Mouse (Mus musculus) ES-Bruce4 (cell line): Measurements from ENCODE around the gene Myrfl. TPM values are rescaled to one million over a fixed set of nuclear protein-coding genes. Genes with fewer than 3 reads are reported as not detected.

Experiments used
- H3K27ac ChIP-seq: 2 replicates; pipeline ENCODE4 v1.5.1; 2012; ENCODE audit warnings: low read length, inconsistent platforms; ENCODE audit not compliant: insufficient read depth
- H3K27me3 ChIP-seq: 2 replicates; pipeline ENCODE4 v1.6.1; 2012; ENCODE audit warnings: mild to moderate bottlenecking, low read length, inconsistent platforms; ENCODE audit not compliant: control insufficient read depth, poor library complexity, insufficient read depth, severe bottlenecking
- H3K36me3 ChIP-seq: 2 replicates; pipeline ENCODE4 v1.6.1; 2012; ENCODE audit warnings: inconsistent platforms, mild to moderate bottlenecking, low read length, moderate library complexity; ENCODE audit not compliant: control insufficient read depth, poor library complexity, insufficient read depth, severe bottlenecking
- H3K4me1 ChIP-seq: one replicate; pipeline ENCODE4 v1.8.1; 2011; ENCODE audit warnings: low read length; ENCODE audit not compliant: control insufficient read depth, insufficient read depth
- H3K4me3 ChIP-seq: 2 replicates; pipeline ENCODE4 v1.5.1; 2011; ENCODE audit warnings: low read depth, mild to moderate bottlenecking, low read length
- H3K9ac ChIP-seq: 2 replicates; pipeline ENCODE4 v1.6.1; 2012; ENCODE audit warnings: low read depth, mild to moderate bottlenecking, inconsistent platforms; ENCODE audit not compliant: poor library complexity, severe bottlenecking
- H3K9me3 ChIP-seq: replicated peaks from 2 replicates; pipeline ENCODE4 v1.6.1; 2012; ENCODE audit warnings: mild to moderate bottlenecking, low read length, inconsistent platforms; ENCODE audit not compliant: control insufficient read depth, poor library complexity, insufficient read depth, severe bottlenecking
- CTCF ChIP-seq: IDR thresholded peaks from one replicate; pipeline ENCODE4 v1.8.1; 2011; ENCODE audit warnings: low read depth, low read length
- EP300 ChIP-seq: IDR thresholded peaks from 2 replicates; pipeline ENCODE4 v1.6.1; 2011; ENCODE audit warnings: low read depth, low read length; ENCODE audit not compliant: insufficient read depth
- POLR2A ChIP-seq: IDR thresholded peaks from one replicate; pipeline ENCODE4 v1.8.1; 2011; ENCODE audit warnings: low read length; ENCODE audit not compliant: insufficient read depth
- polyA plus RNA-seq: library from polyadenylated mRNA; stranded (reverse); fragments of >200 nt; gene quantifications from 2 replicates; pipeline ENCODE4 v1.2.4, GENCODE M21; 2011; ENCODE audit warnings: low read depth; ENCODE audit not compliant: missing spikeins, insufficient read depth, insufficient read length

Gene Myrfl
- polyA plus RNA-seq, 1 experiment = 0.19 TPM

DNA sequence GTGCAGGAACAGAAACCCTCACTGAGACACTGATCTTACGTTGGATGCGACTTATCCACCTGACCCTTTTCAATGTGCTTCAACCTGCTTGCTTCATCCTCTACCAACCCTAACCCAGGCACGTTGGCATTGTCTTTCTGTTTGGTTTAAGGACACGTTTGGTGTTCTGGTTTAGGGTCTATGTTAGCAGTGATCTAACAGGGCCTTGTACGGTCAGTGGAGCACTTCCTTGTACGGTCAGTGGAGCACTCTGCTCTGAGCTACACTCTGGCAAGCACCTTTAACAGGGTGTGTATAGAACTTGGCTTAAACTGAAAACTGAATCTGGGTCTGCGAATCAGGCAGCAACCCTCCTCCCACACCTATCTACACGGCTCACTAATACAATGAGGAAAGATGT, 18.6 kb upstream of the Myrfl start:
- no peaks in the 10 kb centered on the region for H3K27me3 ChIP-seq
- TF ChIP-seq CTCF = no peak
- no peak for TF ChIP-seq EP300
- no peak for TF ChIP-seq POLR2A
- no peak overlapping the region for H3K4me3 ChIP-seq
- H3K9me3 ChIP-seq = no peaks in the 10 kb centered on the region
- H3K27ac ChIP-seq = no peak overlapping the region
- H3K9ac ChIP-seq = no peak overlapping the region
- no peaks in the 10 kb centered on the region for H3K4me1 ChIP-seq
- peaks cover 21% of the 10 kb centered on the region; the same call in 1 of the 2 replicates for H3K36me3 ChIP-seq

DNA sequence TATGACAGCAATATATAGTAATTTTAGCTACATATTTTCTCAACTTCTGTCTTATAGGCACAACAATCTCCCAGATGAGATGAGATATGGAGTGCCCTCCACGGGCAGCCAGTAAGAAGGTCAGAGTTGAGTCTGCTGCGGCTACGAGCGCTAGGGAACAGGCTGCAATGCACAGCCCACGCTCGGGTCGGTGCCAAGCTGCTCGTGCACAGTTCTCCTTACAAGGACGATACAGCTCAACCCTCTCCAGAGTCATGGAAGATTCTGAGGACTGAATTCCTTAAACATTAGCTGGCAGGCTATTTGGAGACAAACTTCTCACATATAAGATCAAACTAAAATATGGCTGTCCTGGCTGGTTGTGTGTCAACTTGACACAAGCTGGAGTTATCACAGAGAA, 17.9 kb upstream of the Myrfl start:
- H3K9ac ChIP-seq = no peak overlapping the region
- no peak overlapping the region for H3K4me3 ChIP-seq
- H3K27me3 ChIP-seq = no peaks in the 10 kb centered on the region
- H3K4me1 ChIP-seq = no peaks in the 10 kb centered on the region
- H3K36me3 ChIP-seq = peaks cover 25% of the 10 kb centered on the region
- H3K9me3 ChIP-seq = no peaks in the 10 kb centered on the region
- H3K27ac ChIP-seq = no peak overlapping the region
- TF ChIP-seq EP300 = no peak
- TF ChIP-seq CTCF = no peak
- no peak for TF ChIP-seq POLR2A

DNA sequence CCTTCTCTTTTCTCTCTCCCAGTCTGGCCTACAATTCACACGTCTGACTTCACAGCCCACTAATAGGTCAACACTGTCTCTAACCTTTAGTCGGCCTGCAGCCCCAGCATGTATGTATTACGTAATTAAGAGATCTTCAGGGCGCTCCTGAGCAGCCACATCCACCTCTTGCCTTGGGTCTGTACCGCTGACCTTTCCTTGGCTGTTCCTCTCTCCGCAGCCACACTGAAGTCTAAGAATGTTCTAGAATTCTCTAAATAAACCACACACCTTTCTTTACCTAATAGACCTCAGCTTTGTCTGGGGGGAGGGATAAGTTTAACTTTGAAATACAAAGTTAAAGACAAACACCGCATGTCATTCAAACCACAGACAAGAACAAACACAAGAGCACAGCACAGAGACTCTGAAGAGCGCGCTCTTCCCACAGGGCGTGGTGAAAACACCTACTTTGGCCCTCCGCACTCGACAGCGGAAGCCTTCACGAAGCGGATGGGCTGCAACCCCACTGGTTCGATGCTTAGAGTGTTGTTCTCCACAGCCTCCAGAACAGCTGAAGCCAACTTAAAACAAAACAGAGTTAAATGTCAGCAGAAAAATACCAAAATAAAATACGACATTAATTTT, 17.0 kb upstream of the Myrfl start:
- Histone ChIP-seq H3K27me3 (no peaks in the 10 kb centered on the region), H3K9me3 (no peaks in the 10 kb centered on the region), H3K4me3 (no peak overlapping the region), H3K27ac (no peak overlapping the region), H3K36me3 (peaks cover 28% of the 10 kb centered on the region), H3K4me1 (no peaks in the 10 kb centered on the region), H3K9ac (no peak overlapping the region)
- TF ChIP-seq POLR2A (no peak), CTCF (no peak), EP300 (no peak)

GRCm38 (mm10) chr10:116912850-116913249, 16.1 kb upstream of the Myrfl start:
- TF ChIP-seq CTCF = no peak
- TF ChIP-seq EP300 = no peak
- no peak for TF ChIP-seq POLR2A
- H3K36me3 ChIP-seq = peaks cover 31% of the 10 kb centered on the region

DNA sequence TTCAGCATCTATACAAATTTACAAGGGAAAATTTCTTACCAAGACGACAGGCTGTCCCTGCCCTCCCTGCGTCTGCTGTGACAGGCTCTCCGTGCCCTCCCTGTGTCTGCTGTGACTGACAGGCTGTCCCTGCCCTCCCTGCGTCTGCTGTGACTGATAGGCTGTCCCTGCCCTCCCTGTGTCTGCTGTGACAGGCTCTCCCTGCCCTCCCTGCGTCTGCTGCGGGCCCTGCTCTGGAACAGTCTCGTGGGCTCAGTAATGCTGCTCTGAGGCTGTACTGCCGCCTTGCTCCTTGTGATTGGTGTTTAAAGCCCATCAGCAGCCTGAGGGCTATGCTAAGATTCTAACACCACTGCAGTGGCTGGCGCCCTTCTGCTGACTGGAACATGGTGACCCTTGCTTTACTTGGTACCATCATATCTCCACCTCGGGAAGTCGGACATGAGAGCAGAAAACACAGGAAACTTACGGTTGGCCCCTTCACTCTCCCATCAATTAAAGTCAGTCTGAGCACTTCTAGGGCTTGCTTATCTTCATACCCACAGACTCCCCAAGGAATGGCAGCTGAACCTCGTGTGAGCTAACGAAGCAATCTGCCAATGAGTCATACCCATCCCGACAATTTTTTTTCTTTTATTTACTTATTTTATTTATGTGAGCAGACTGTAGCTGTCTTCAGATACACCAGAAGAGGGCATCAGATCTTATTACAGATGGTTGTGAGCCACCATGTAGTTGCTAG, 12.4 kb upstream of the Myrfl start:
- Histone ChIP-seq H3K27ac (no peak overlapping the region), H3K4me3 (no peak overlapping the region), H3K4me1 (no peaks in the 10 kb centered on the region), H3K27me3 (no peaks in the 10 kb centered on the region), H3K9me3 (no peaks in the 10 kb centered on the region), H3K36me3 (peaks cover 29% of the 10 kb centered on the region), H3K9ac (no peak overlapping the region)
- TF ChIP-seq CTCF (no peak), POLR2A (no peak), EP300 (no peak)

More at GRCm38 (mm10) chr10:116912850-116913249, 16.1 kb upstream of the Myrfl start:
- H3K9me3 ChIP-seq = no peaks in the 10 kb centered on the region
- no peak overlapping the region for H3K4me3 ChIP-seq
- H3K27me3 ChIP-seq = no peaks in the 10 kb centered on the region
- H3K9ac ChIP-seq = no peak overlapping the region
- H3K4me1 ChIP-seq = no peaks in the 10 kb centered on the region
- no peak overlapping the region for H3K27ac ChIP-seq

- Histone ChIP-seq H3K36me3 (peaks cover 23% of the 10 kb centered on the region), H3K4me3 (no peak overlapping the region), H3K9ac (no peak overlapping the region), H3K27me3 (no peaks in the 10 kb centered on the region), H3K4me1 (no peaks in the 10 kb centered on the region), H3K9me3 (no peaks in the 10 kb centered on the region), H3K27ac (no peak overlapping the region)
- TF ChIP-seq CTCF (no peak), POLR2A (no peak), EP300 (no peak)
Measured at GRCm38 (mm10) chr10:116906794-116907193, 10.1 kb upstream of the Myrfl start.
